Mouse (Mus musculus) cortical plate, adult 2 months (tissue): Measurements from ENCODE around the gene Krt76. TPM values are rescaled to one million over a fixed set of nuclear protein-coding genes. Genes with fewer than 3 reads are reported as not detected.

Source experiments
- H3K27ac ChIP-seq: fragments of 200-500 bp; 2 replicates; pipeline ENCODE4 v1.5.1; 2012; ENCODE audit warnings: low read length, control low read depth, inconsistent platforms; ENCODE audit not compliant: insufficient read depth
- H3K4me1 ChIP-seq: fragments of 200-500 bp; 2 replicates; pipeline ENCODE4 v1.6.1; 2011; ENCODE audit warnings: low read length; ENCODE audit not compliant: control insufficient read depth, insufficient read depth
- H3K4me3 ChIP-seq: fragments of 200-500 bp; 2 replicates; pipeline ENCODE4 v1.5.1; 2011; ENCODE audit warnings: mild to moderate bottlenecking, low read length, control low read depth; ENCODE audit not compliant: insufficient read depth
- CTCF ChIP-seq: fragments of 200-500 bp; IDR thresholded peaks from 2 replicates; pipeline ENCODE4 v1.5.1; 2011; ENCODE audit warnings: mild to moderate bottlenecking, control low read depth, low read length; ENCODE audit not compliant: insufficient read depth; ENCODE audit errors: extremely low read depth
- POLR2A ChIP-seq: fragments of 200-500 bp; IDR thresholded peaks from 2 replicates; pipeline ENCODE4 v1.6.1; 2011; ENCODE audit warnings: mild to moderate bottlenecking, low read length, control low read depth; ENCODE audit not compliant: insufficient read depth; ENCODE audit errors: extremely low read depth
- polyA plus RNA-seq: library from polyadenylated mRNA; depleted of rRNA; stranded (reverse); fragments of >200 nt; gene quantifications from 2 replicates; pipeline ENCODE4 v1.2.3, GENCODE M21; 2012; rRNA removed

The Krt76 gene
- polyA plus RNA-seq, 1 experiment, result not detected

DNA sequence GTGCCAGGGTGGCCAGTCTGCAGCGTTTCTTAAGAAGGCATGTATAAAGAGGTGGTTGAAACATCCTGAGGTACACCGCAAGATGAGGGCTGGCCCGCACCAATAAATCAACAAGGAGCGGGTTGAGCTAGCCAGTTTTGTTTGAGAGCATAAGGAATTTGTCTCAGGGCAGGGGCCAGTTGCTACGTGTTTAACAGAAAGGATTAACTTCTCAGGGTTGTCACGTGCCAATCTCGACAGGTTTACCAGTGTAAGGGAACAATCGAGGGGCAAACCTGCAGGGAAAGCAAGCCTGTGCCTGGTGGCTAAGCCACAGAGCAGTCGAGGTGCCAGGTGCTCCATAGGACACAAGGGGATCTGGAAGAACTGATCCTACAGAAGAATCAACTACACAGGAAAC is 49.5 kb downstream of the Krt76 start:
- TF ChIP-seq CTCF (no peak), POLR2A (no peak)
- H3K27ac ChIP-seq, result no peak overlapping the region

DNA sequence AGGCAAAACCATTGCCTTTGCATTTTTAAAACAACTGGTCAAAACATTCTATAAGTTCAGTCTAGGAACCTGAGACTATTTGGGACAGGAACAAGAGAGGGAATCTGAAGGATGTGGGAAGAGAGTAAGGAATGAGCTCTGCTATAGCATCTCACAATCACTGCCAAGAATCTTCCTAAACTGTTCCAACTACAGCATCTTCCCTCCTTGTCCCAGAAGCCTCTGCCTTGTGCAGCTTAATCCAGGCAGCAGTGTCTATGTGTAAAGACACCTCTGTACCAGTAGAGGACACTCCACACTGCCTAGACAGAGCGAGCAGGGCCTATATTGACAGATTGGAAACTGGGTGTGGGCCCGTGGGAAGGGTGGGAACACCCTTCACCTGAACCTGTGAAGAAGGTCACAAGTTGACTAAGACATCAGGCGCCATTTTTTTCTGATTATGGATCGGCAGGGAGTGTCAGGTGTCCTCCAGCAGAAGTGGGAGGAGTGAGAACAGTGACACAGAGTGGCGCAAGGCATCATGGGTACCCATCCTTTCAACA is 57.9 kb downstream of the Krt76 start:
- Histone ChIP-seq H3K4me1 (no peaks in the 10 kb centered on the region), H3K4me3 (no peak overlapping the region), H3K27ac (no peak overlapping the region)
- TF ChIP-seq CTCF (peak; percentile 25; the same call in 1 of the 2 replicates), POLR2A (no peak)

More for the DNA sequence above, 49.5 kb downstream of the Krt76 start:
- Histone ChIP-seq H3K4me3 (no peak overlapping the region), H3K4me1 (peaks cover 2% of the 10 kb centered on the region; the same call in 1 of the 2 replicates)

Other genes with a start within 250 kb of the Krt76 start
- gene Gm5478, start 245.5 kb downstream of the Krt76 start, polyA plus RNA-seq, result not detected in 2 replicates
- gene Krt6b, start 212.6 kb downstream of the Krt76 start, polyA plus RNA-seq, result not detected in 2 replicates
- gene Krt6a, start 198.6 kb downstream of the Krt76 start, polyA plus RNA-seq, result not detected in 2 replicates
- gene Krt5, start 180.0 kb downstream of the Krt76 start, polyA plus RNA-seq, result 0.11 TPM in 1 of 2 replicates, not detected in the other
- gene Krt71, start 149.8 kb downstream of the Krt76 start, polyA plus RNA-seq, result not detected in 2 replicates
- gene Krt72, start 106.5 kb downstream of the Krt76 start, polyA plus RNA-seq, result not detected in 2 replicates
- 1.4 and 1.5 TPM in 2 replicates for gene Krt73, start 90.6 kb downstream of the Krt76 start, polyA plus RNA-seq
- gene Krt2, start 74.8 kb downstream of the Krt76 start, polyA plus RNA-seq, result 0.08 and 0.53 TPM in 2 replicates
- 2.8 and 3.9 TPM in 2 replicates for gene Krt1, start 42.1 kb downstream of the Krt76 start, polyA plus RNA-seq
- gene Krt77, start 23.2 kb downstream of the Krt76 start, polyA plus RNA-seq, result 4.8 and 6.3 TPM in 2 replicates
- not detected in 2 replicates for gene Krt4, start 31.8 kb upstream of the Krt76 start, polyA plus RNA-seq
- 0.04 TPM in 1 of 2 replicates, not detected in the other for gene Krt79, start 47.4 kb upstream of the Krt76 start, polyA plus RNA-seq
- gene Krt78, start 61.4 kb upstream of the Krt76 start, polyA plus RNA-seq, result 0.04 TPM in 1 of 2 replicates, not detected in the other
- gene Krt8, start 111.6 kb upstream of the Krt76 start, polyA plus RNA-seq, result 0.25 TPM in 2 replicates
- gene Krt18, start 135.3 kb upstream of the Krt76 start, polyA plus RNA-seq, result 0.30 and 0.46 TPM in 2 replicates
- 100 and 107 TPM in 2 replicates for gene Eif4b, start 180.9 kb upstream of the Krt76 start, polyA plus RNA-seq
- gene Tns2, start 207.5 kb upstream of the Krt76 start, polyA plus RNA-seq, result 19.4 and 20.5 TPM in 2 replicates
- 152 and 156 TPM in 2 replicates for gene Spryd3, start 243.3 kb upstream of the Krt76 start, polyA plus RNA-seq